In the genomic region with DNA sequence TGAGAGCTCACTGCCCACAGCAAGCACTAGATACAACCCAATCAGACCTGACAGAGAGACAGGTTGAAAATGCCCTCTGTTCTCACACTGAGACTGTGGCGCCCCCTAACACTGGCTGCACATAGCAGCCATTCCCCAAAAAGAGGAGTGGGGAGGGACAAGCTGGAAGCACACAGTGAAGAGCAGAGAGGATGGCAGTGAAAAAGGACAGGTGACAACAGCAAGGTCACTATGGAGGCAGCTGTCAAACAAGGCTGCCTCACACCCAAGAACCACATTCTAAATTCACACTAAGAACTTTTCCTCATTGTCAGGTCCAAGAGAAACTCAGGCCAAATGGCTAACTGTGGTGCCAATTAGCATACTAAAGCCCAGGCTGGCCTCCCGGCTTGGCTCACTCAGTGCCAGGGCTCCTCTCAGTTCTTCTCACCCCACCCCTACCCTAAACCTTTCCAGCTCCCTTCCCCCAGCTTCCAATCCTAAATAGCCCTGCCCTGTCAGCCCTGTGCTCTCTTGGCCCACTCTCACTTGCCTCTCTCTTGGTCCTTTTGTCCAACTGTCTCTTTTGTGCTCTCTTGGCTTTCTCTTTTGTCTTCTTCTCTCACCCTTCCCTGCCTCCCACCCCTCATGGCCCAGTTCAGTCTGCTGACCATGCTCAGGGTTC, we compare ENCODE assay signal across 10 mouse cellular contexts.
DNase-seq lines count a peak whose midpoint lies in the region; ATAC-seq and TF ChIP-seq lines count a peak whose summit lies in the region.
"Had no signal": no experiment of that assay in that cellular context is flagged by ENCODE, and none has a peak within 500 bp of the region (broad histone marks: within the 10 kb centered on the region; RNA-seq: fewer than 3 reads in every experiment).

No protein-coding gene starts in this region.

- no peak for DNase-seq in heart, adult 8-10 months (ENCODE audit: low spot score)
- peak; percentile 19 for DNase-seq in R1 (ENCODE audit: low read depth, low spot score)
- no peak for DNase-seq in embryonic facial prominence, embryonic 11.5 days (ENCODE audit: low spot score)
- peak; percentile 31 to 75 for DNase-seq in layer of hippocampus, postnatal 14 days (ENCODE audit: low spot score in 2 of 2)
- no peak for DNase-seq in lung, adult 2 months
- DNase-seq in kidney, postnatal 10 days: no peak

- H3K27ac ChIP-seq in heart, embryonic 14.5 days (replicated peaks in 1 of 2; ENCODE audit: control insufficient read depth in 1 of 2, insufficient read depth in 1 of 2, low read depth in 2 of 2, low read length in 2 of 2): no peak overlapping the region
- no peak overlapping the region for H3K27ac ChIP-seq in embryonic facial prominence, embryonic 11.5 days (replicated peaks; ENCODE audit: low read depth, low read length)
- no peak overlapping the region for H3K27ac ChIP-seq in kidney, embryonic 15.5 days
- H3K27ac ChIP-seq: left cerebral cortex, adult 2 months; macrophage had no signal

- peaks cover 12% of the 10 kb centered on the region; the same call in 1 of the 2 replicates for H3K36me3 ChIP-seq in heart, embryonic 14.5 days (ENCODE audit: control insufficient read depth, insufficient read depth, low read length)
- H3K36me3 ChIP-seq in embryonic facial prominence, embryonic 11.5 days (replicated peaks; ENCODE audit: control insufficient read depth, insufficient read depth, low read depth, low read length): no peaks in the 10 kb centered on the region
- H3K36me3 ChIP-seq in kidney, embryonic 15.5 days: peaks cover 12% of the 10 kb centered on the region

- H3K9ac ChIP-seq in heart, embryonic 14.5 days (ENCODE audit: low read length): no peak overlapping the region
- no peak overlapping the region for H3K9ac ChIP-seq in embryonic facial prominence, embryonic 11.5 days (replicated peaks; ENCODE audit: low read length)
- no peak overlapping the region for H3K9ac ChIP-seq in kidney, embryonic 15.5 days

- H3K9me3 ChIP-seq in heart, embryonic 14.5 days (ENCODE audit: control insufficient read depth, low read length): no peaks in the 10 kb centered on the region
- no peaks in the 10 kb centered on the region for H3K9me3 ChIP-seq in embryonic facial prominence, embryonic 11.5 days (replicated peaks; ENCODE audit: control insufficient read depth, low read length)
- no peaks in the 10 kb centered on the region for H3K9me3 ChIP-seq in kidney, embryonic 15.5 days (replicated peaks)

- peaks cover 2 to 19% of the 10 kb centered on the region in 2 experiments; a peak in 3 of 4 replicates for H3K4me1 ChIP-seq in heart, embryonic 14.5 days (ENCODE audit: control insufficient read depth in 2 of 2, insufficient read depth in 2 of 2, low read length in 2 of 2)
- no peaks in the 10 kb centered on the region for H3K4me1 ChIP-seq in embryonic facial prominence, embryonic 11.5 days (ENCODE audit: control insufficient read depth, insufficient read depth, low read length)
- H3K4me1 ChIP-seq in kidney, embryonic 15.5 days: peaks cover 11% of the 10 kb centered on the region
- no peaks in the 10 kb centered on the region; the same call in 1 of the 2 replicates for H3K4me1 ChIP-seq in lung, adult 2 months (ENCODE audit: control insufficient read depth, insufficient read depth, low read length)

- no peak for TF ChIP-seq POLR2A in lung, adult 2 months (IDR thresholded peaks at IDR 0.05; ENCODE audit: borderline replicate concordance, extremely low read depth, low read depth, low read length)

- H3K27me3 ChIP-seq in heart, embryonic 14.5 days (ENCODE audit: control insufficient read depth, insufficient read depth, low read length): no peaks in the 10 kb centered on the region
- H3K27me3 ChIP-seq in embryonic facial prominence, embryonic 11.5 days (ENCODE audit: control insufficient read depth, insufficient read depth, low read length): no peaks in the 10 kb centered on the region
- no peaks in the 10 kb centered on the region for H3K27me3 ChIP-seq in kidney, embryonic 15.5 days

- 65% methylated on average over 2 of the region's 2 CpGs for WGBS in heart, embryonic 14.5 days
- 40% methylated on average over 2 of the region's 2 CpGs for WGBS in embryonic facial prominence, embryonic 11.5 days
- WGBS in kidney, embryonic 15.5 days: 66% methylated on average over 2 of the region's 2 CpGs
- 64% methylated on average over 2 of the region's 2 CpGs for WGBS in lung, adult 2 months

- no peak overlapping the region for H3K4me2 ChIP-seq in heart, embryonic 14.5 days (ENCODE audit: low read length)
- H3K4me2 ChIP-seq in embryonic facial prominence, embryonic 11.5 days (ENCODE audit: low read depth, low read length): no peak overlapping the region
- H3K4me2 ChIP-seq in kidney, embryonic 15.5 days: no peak overlapping the region

- 0 out of 2 replicates have a peak, but pooled peaks have one; percentile 9 for ATAC-seq in heart, embryonic 14.5 days (ENCODE audit: insufficient number of reproducible peaks, insufficient read depth, low FRiP score, low read depth)
- ATAC-seq in embryonic facial prominence, embryonic 11.5 days (replicated peaks; ENCODE audit: insufficient number of reproducible peaks, low FRiP score, low TSS enrichment, low read depth): peak; percentile 60
- no peak; the same call in 1 of the 2 replicates for ATAC-seq in kidney, embryonic 15.5 days (replicated peaks; ENCODE audit: low FRiP score)

- no peak for TF ChIP-seq CTCF in lung, adult 2 months (IDR thresholded peaks at IDR 0.05; ENCODE audit: insufficient read depth, low read length)

- H3K4me3 ChIP-seq in heart, embryonic 14.5 days (ENCODE audit: control insufficient read depth in 1 of 2, insufficient read depth in 1 of 2, low read depth in 1 of 2, low read length in 2 of 2): no peak overlapping the region
- H3K4me3 ChIP-seq in embryonic facial prominence, embryonic 11.5 days (ENCODE audit: low read depth, low read length): no peak overlapping the region
- H3K4me3 ChIP-seq in kidney, embryonic 15.5 days (replicated peaks): no peak overlapping the region
- no peak overlapping the region for H3K4me3 ChIP-seq in lung, adult 2 months (replicated peaks; ENCODE audit: extremely low read depth, low read depth, low read length)
- H3K4me3 ChIP-seq: left cerebral cortex, adult 2 months had no signal

Comparison
In these comparisons a context has a peak if more than half of its experiments do, and no peak if none do; other contexts are left out.
1. DNase-seq: peak in R1 (single experiment) and layer of hippocampus, postnatal 14 days (2 of 2); none in heart, adult 8-10 months (single experiment), embryonic facial prominence, embryonic 11.5 days (single experiment), lung, adult 2 months (single experiment) and kidney, postnatal 10 days (single experiment).